Mouse (Mus musculus) kidney, embryonic 16.5 days (tissue): Measurements from ENCODE around the gene Ahdc1. TPM values are rescaled to one million over a fixed set of nuclear protein-coding genes. Genes with fewer than 3 reads are reported as not detected.
A peak's percentile ranks its signal among the peaks of the same experiment; 100 is the strongest.

Experiments used
- ATAC-seq: fragments of 200-750 bp; cut with Nextera tagmentation; 2 replicates; pipeline ENCODE4 v1.8.0; 2017; ENCODE audit warnings: moderate TSS enrichment; ENCODE audit not compliant: low FRiP score, low TSS enrichment
- H3K27ac ChIP-seq: fragments of 300-500 bp; sonication (generic); 2 replicates; pipeline ENCODE4 v1.5.1; 2014; ENCODE audit warnings: low read length
- H3K27me3 ChIP-seq: fragments of 300-500 bp; sonication (generic); 2 replicates; pipeline ENCODE4 v1.6.1; 2014; ENCODE audit warnings: low read length, control low read depth, mixed read lengths; ENCODE audit not compliant: insufficient read depth
- H3K36me3 ChIP-seq: fragments of 300-500 bp; sonication (generic); 2 replicates; pipeline ENCODE4 v1.6.1; 2014; ENCODE audit warnings: low read length, control low read depth, mixed read lengths; ENCODE audit not compliant: insufficient read depth
- H3K4me1 ChIP-seq: fragments of 300-500 bp; sonication (generic); 2 replicates; pipeline ENCODE4 v1.6.1; 2014; ENCODE audit warnings: low read length, control low read depth, mixed read lengths; ENCODE audit not compliant: insufficient read depth
- H3K4me2 ChIP-seq: fragments of 300-500 bp; sonication (generic); replicated peaks from 2 replicates; pipeline ENCODE4 v1.6.1; 2014; ENCODE audit warnings: low read depth, low read length
- H3K4me3 ChIP-seq: fragments of 300-500 bp; sonication (generic); 2 replicates; pipeline ENCODE4 v1.5.1; 2014; ENCODE audit warnings: mild to moderate bottlenecking, low read length
- H3K9ac ChIP-seq: fragments of 300-500 bp; sonication (generic); replicated peaks from 2 replicates; pipeline ENCODE4 v1.6.1; 2014; ENCODE audit warnings: low read length
- H3K9me3 ChIP-seq: fragments of 300-500 bp; sonication (generic); 2 replicates; pipeline ENCODE4 v1.6.1; 2016; ENCODE audit warnings: low read length, control low read depth
- WGBS: fragments of 180-500 bp; shearing (Covaris S2); extraction: QIAGEN DNeasy Blood & Tissue Kit; methylation state at CpG from one replicate; pipeline ENCODE4 v1.1.7; 2014; 5-methylcytosine and 5-hydroxymethylcytosine counted together
- polyA plus RNA-seq: library from polyadenylated mRNA; unstranded; fragments of >200 nt; fragmentation: Nextera tagmentation; extraction: Ambion mirVana; gene quantifications from 2 replicates; pipeline ENCODE4 v1.2.1, GENCODE M21; 2015

Ahdc1 gene
- polyA plus RNA-seq, 1 experiment from 2014 or later = 11.7 TPM

DNA sequence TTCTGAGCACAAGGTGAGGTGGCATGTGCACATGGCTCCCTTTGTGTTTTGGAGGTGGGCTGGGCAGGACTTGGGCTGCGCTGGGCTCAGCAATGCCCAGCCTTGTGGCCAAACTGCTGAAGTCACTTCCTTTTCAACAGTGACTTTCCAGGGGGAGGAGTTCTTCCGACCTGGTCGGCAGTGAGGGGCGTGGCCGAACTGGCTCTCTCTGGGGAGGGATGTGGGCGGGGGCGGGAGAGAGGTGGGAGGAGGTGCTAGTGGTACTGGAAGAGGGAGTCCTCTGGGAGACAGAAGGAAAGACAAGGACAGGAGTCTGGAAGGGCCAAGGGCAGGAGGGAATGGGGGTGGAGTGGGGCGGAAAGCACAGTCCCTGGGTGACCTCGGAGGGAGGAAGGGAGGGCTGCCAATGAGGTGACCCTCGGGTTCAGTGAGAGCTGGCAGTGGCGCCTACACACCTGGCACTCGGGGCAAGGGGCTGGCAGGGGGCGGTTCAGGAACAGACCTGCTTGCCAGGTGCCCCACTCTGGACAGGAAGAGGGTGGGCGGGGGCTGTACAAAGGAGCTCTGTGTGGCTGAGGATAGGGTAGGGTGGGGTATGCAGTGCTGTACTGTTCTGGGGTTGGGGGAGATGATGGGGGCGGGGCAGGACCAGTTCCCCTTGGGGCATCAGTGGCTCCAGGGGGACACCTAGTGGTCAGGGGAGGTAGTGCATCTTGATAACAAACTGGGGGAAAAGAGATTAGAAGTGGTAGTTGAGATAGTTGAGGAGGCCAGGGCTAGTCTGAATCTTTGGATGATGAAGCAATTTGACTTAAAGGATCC is 45.2 kb downstream of the Ahdc1 start:
- Histone ChIP-seq H3K4me1 (peaks cover 66% of the 10 kb centered on the region), H3K9me3 (no peaks in the 10 kb centered on the region), H3K9ac (0 out of 2 replicates have a peak overlapping the region, but pooled peaks have one; percentile 27), H3K36me3 (peaks cover 12% of the 10 kb centered on the region), H3K27ac (peak overlapping the region; percentile 88), H3K4me2 (peak overlapping the region; percentile 49), H3K27me3 (no peaks in the 10 kb centered on the region), H3K4me3 (peak overlapping the region; percentile 22; the same call in 1 of the 2 replicates)
- under 1% methylated on average over 14 of the region's 15 CpGs for WGBS
- ATAC-seq = peak; percentile 89

DNA sequence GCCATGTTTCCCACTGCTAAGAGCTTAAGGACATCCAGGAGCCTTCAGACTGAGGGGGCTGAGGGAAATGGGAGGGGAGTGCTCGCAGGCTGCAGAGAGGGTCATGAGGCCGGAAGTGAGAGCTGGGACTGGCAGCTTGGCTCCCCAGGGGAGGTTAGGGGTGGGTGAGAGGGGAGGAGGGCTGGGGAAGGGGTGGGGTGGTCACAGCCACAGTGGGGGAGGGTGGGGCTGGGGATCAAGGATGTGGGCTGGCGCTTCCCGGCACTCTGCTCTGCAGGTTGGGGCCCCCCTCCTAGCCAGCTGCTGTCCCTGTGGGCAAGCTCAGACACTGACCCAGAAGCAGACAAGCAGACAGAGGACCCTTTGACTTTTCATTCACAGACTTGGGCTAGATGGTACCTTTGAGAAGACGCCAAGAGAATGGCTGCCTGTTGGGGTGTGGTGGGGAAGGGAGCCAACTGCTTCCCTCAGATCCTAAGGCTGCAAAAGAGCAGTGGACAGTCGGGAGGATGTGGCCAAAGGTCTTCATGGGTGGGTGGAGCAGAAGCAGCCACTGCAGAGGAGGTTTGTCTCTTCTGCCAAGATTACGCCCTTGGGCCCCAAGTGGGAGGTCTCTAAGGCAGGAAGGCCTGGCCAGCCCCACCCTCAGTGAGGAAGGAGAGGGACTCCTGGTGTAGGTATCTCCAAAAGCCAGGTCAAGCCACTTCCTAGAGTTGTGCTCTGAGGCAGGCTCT is 46.5 kb downstream of the Ahdc1 start:
- peaks cover 25% of the 10 kb centered on the region for H3K36me3 ChIP-seq
- H3K4me1 ChIP-seq = peaks cover 53% of the 10 kb centered on the region
- no peaks in the 10 kb centered on the region for H3K27me3 ChIP-seq
- H3K27ac ChIP-seq = peak overlapping the region; percentile 88
- H3K9me3 ChIP-seq = no peaks in the 10 kb centered on the region
- peak overlapping the region; percentile 29; the same call in 1 of the 2 replicates for H3K9ac ChIP-seq
- peak; percentile 47 for ATAC-seq
- 7% methylated on average over 7 of the region's 7 CpGs for WGBS
- peak overlapping the region; percentile 28 for H3K4me2 ChIP-seq
- no peak overlapping the region for H3K4me3 ChIP-seq

DNA sequence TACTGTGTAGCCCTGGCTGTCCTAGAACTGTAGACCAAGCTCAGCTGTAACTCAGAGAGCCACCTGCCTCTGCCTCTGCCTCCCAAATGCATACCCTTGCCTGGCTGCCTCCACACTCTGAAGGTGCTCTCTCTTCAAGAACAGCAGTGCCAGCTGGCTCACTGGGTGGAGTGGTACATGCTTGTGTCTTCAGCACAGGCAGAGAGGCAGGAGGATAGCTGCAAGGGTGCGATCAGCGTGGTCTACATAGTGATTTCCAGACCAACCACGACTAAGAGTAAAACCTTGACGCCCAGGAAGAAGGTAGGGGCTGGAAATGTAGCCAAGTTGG is 47.0 kb downstream of the Ahdc1 start:
- Histone ChIP-seq H3K9me3 (no peaks in the 10 kb centered on the region), H3K4me2 (peak overlapping the region; percentile 6; the same call in 1 of the 2 replicates), H3K27ac (peak overlapping the region; percentile 88), H3K4me3 (no peak overlapping the region), H3K27me3 (no peaks in the 10 kb centered on the region), H3K9ac (no peak overlapping the region), H3K4me1 (peaks cover 53% of the 10 kb centered on the region), H3K36me3 (peaks cover 30% of the 10 kb centered on the region)
- 84% methylated on average over 4 of the region's 4 CpGs for WGBS
- ATAC-seq = no peak

DNA sequence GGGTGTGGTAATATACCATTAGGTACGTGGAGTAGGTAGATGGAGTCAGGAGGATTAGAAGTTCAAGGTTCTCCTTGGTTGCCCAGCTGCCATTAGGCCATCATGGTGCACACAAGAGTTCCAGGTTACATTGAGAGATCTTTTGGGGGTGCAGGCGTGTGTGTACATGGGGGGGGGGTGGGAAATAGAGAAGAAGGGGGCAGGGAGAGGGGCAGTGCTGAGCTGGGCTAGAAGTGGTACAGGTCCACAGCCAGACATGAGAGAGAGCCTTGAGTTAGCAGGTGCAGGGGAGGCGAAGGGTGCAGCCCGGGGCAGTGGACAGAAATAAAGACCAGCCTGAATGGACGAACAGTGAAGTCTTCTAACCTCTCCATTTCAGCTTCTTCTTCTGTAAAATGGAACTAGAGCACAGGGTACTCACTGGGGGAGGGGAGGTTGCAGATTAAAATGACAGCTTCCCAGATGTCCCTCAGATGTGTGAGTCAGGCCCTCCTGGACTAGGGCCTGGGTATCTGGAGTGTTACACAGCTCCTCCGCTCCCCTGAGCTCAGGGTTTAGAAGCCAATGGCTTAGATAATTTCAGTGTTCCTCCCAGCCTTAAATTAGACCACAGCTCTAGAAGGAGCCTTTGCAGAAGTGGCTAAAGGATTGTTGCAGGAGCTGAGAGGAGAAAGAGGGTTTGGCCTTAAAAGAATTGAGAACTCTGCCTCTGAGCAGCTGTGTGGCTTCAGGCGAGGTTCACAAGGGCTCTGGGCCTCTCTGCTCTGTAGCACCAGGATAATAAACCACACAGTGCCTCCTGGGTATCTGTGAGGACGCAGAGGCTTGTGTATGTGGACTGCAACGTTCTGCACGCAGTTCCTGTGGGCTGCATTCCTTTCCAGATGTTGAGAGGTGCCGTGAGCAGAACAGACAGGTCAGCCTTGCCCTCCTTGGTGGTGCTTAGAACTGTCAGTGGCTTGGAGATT is 47.7 kb downstream of the Ahdc1 start:
- peak overlapping the region; percentile 88 for H3K27ac ChIP-seq
- WGBS = 62% methylated on average over 11 of the region's 11 CpGs
- no peak for ATAC-seq
- no peak overlapping the region for H3K4me3 ChIP-seq
- H3K9ac ChIP-seq = no peak overlapping the region
- H3K36me3 ChIP-seq = peaks cover 37% of the 10 kb centered on the region
- no peaks in the 10 kb centered on the region for H3K27me3 ChIP-seq
- no peaks in the 10 kb centered on the region for H3K9me3 ChIP-seq
- peaks cover 53% of the 10 kb centered on the region for H3K4me1 ChIP-seq
- H3K4me2 ChIP-seq = no peak overlapping the region

DNA sequence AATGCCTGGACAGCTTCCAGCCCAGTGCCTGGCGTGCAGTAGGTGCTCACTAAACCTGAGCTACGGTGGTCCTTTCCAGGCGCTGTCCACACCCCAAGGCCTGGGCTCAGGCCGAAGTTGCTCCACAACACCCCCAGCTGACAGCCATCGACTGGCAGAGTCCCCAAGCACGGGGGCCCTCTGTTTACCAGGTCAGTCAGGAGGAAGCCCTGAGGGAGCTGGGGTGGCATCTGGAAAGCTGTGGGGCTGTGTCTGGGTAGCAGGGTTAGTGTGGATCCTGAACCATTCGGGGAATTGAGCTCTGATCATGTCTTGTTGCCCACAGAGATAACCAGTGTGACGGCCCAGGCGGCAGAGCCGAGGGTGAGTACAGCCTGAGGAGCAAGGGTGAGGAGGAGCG is 49.6 kb downstream of the Ahdc1 start:
- peaks cover 41% of the 10 kb centered on the region for H3K4me1 ChIP-seq
- H3K36me3 ChIP-seq = peaks cover 51% of the 10 kb centered on the region
- no peak overlapping the region for H3K4me2 ChIP-seq
- no peak for ATAC-seq
- H3K9ac ChIP-seq = no peak overlapping the region
- no peaks in the 10 kb centered on the region for H3K27me3 ChIP-seq
- no peak overlapping the region for H3K27ac ChIP-seq
- 92% methylated on average over 11 of the region's 11 CpGs for WGBS
- H3K4me3 ChIP-seq = no peak overlapping the region
- H3K9me3 ChIP-seq = no peaks in the 10 kb centered on the region

DNA sequence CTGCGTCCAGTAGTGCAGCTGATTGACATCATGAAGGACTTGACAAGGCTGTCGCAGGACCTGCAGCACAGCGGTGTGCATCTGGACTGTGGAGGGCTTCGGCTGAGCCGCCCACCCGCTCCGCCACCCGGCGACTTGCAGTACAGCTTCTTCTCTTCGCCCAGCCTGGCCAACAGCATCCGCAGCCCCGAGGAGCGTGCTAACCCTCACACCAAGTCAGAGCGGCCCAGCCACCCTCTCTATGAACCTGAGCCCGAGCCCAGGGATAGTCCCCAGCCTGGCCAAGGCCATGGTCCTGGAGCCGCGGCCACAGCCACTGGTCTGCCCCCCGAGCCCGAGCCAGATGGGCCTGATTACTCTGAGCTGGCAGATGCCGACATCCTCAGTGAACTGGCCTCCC is 50.7 kb downstream of the Ahdc1 start:
- WGBS = 92% methylated on average over 20 of the region's 20 CpGs
- Histone ChIP-seq H3K27me3 (no peaks in the 10 kb centered on the region), H3K4me1 (peaks cover 30% of the 10 kb centered on the region), H3K36me3 (peaks cover 62% of the 10 kb centered on the region), H3K9me3 (no peaks in the 10 kb centered on the region), H3K9ac (no peak overlapping the region), H3K27ac (no peak overlapping the region), H3K4me2 (no peak overlapping the region), H3K4me3 (no peak overlapping the region)
- ATAC-seq = no peak

DNA sequence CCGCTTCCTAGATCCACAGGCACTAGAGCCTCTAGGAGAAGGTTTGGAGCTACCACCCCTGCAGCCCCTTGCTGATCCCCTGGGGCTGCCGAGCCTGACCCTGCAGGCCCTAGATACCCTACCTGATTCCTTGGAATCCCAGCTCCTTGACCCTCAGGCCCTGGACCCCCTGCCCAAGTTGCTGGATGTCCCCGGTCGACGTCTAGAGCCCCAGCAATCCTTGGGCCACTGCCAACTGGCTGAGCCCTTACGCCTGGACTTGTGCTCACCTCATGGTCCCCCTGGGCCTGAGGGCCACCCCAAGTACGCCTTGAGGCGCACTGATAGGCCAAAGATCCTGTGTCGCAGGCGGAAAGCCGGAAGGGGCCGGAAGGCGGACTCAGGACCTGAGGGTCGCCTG is 51.2 kb downstream of the Ahdc1 start:
- 85% methylated on average over 14 of the region's 14 CpGs for WGBS
- H3K4me2 ChIP-seq = no peak overlapping the region
- no peak overlapping the region for H3K4me3 ChIP-seq
- no peak overlapping the region for H3K27ac ChIP-seq
- H3K4me1 ChIP-seq = peaks cover 25% of the 10 kb centered on the region
- H3K9me3 ChIP-seq = no peaks in the 10 kb centered on the region
- H3K9ac ChIP-seq = no peak overlapping the region
- ATAC-seq = no peak
- no peaks in the 10 kb centered on the region for H3K27me3 ChIP-seq
- peaks cover 62% of the 10 kb centered on the region for H3K36me3 ChIP-seq

DNA sequence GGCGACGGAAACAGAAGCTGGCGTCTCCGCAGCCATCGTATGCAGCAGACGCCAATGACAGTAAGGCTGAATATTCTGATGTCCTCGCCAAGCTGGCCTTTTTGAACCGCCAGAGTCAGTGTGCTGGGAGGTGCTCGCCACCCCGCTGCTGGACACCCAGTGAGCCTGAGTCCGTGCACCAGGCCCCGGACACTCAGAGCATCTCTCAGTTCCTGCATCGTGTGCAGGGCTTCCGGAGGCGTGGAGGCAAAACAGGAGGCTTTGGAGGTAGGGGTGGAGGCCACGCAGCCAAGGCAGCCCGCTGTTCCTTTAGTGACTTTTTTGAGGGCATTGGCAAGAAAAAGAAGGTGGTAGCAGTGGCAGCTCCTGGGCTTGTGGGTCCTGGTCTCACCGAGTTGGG is 52.1 kb downstream of the Ahdc1 start:
- no peak overlapping the region for H3K4me3 ChIP-seq
- H3K27ac ChIP-seq = no peak overlapping the region
- no peaks in the 10 kb centered on the region for H3K9me3 ChIP-seq
- ATAC-seq = no peak
- 94% methylated on average over 18 of the region's 18 CpGs for WGBS
- H3K36me3 ChIP-seq = peaks cover 62% of the 10 kb centered on the region
- H3K4me2 ChIP-seq = no peak overlapping the region
- no peaks in the 10 kb centered on the region for H3K27me3 ChIP-seq
- H3K4me1 ChIP-seq = peaks cover 16% of the 10 kb centered on the region
- H3K9ac ChIP-seq = no peak overlapping the region

DNA sequence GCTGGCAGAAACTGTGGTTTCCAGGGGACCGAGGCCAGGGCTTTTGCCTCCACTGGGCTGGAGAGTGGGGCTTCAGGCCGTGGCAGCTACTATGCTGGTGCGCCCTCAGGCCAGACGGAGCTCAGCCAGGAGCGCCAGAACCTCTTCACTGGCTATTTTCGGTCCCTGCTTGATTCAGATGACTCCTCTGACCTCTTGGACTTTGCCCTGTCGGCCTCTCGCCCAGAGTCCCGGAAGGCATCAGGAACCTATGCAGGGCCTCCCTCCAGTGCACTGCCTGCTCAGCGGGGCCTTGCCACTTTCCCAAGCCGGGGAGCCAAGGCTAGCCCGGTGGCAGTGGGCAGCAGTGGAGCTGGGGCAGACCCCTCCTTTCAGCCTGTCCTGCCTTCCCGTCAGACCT is 52.7 kb downstream of the Ahdc1 start:
- H3K4me3 ChIP-seq = no peak overlapping the region
- H3K27me3 ChIP-seq = no peaks in the 10 kb centered on the region
- ATAC-seq = no peak; the same call in 1 of the 2 replicates
- H3K4me2 ChIP-seq = no peak overlapping the region
- H3K27ac ChIP-seq = 0 out of 2 replicates have a peak overlapping the region, but pooled peaks have one; percentile 56
- 81% methylated on average over 13 of the region's 13 CpGs for WGBS
- H3K9ac ChIP-seq = no peak overlapping the region
- H3K4me1 ChIP-seq = peaks cover 10% of the 10 kb centered on the region
- H3K36me3 ChIP-seq = peaks cover 62% of the 10 kb centered on the region
- no peaks in the 10 kb centered on the region for H3K9me3 ChIP-seq
